Mouse (Mus musculus) megakaryocyte progenitor cell, adult 5-6 weeks (primary cell): ENCODE data around the gene Grn. TPM values are rescaled to one million over a fixed set of nuclear protein-coding genes. Genes with fewer than 3 reads are reported as not detected.
"Not testable (repeated sequence)": the region's sequence is repeated elsewhere in the genome, so short reads cannot be mapped to it uniquely, and the experiment has no call there.

Experiments used
- ATAC-seq: replicated peaks from 2 replicates; pipeline ENCODE4 v1.8.0; 2016; ENCODE audit warnings: mild to moderate bottlenecking, moderate TSS enrichment, inconsistent platforms; ENCODE audit not compliant: poor library complexity
- total RNA-seq, 2 experiments: library from RNA; stranded (forward) in 1 of 2; stranded (reverse) in 1 of 2; fragments of 157-497, 149-512 nt in 1 of 2; fragments of 200-1000 nt in 1 of 2; gene quantifications; 2 replicates each; pipeline versions ENCODE4 v1.2.3 to v1.2.4; 2015 to 2017

Gene Grn
- total RNA-seq, 2 experiments from 2014 or later: 45.4 to 119 TPM

GRCm38 (mm10) chr11:102400513-102401084 lies 29.5 kb upstream of the Grn start:
- ATAC-seq: no peak

- ATAC-seq: no peak
Observed at GRCm38 (mm10) chr11:102401898-102402500, 28.1 kb upstream of the Grn start.

GRCm38 (mm10) chr11:102403657-102404056 lies 26.5 kb upstream of the Grn start:
- no peak for ATAC-seq

GRCm38 (mm10) chr11:102404161-102405010 lies 25.7 kb upstream of the Grn start:
- no peak for ATAC-seq

- ATAC-seq: no peak
Observed at GRCm38 (mm10) chr11:102405544-102406285, 24.4 kb upstream of the Grn start.

GRCm38 (mm10) chr11:102406401-102406800 lies 23.7 kb upstream of the Grn start:
- ATAC-seq: no peak

- peak; percentile 65 for ATAC-seq
Observed at GRCm38 (mm10) chr11:102406900-102407833, 22.9 kb upstream of the Grn start.

- peak; percentile 20; the same call in 1 of the 2 replicates for ATAC-seq
Observed at GRCm38 (mm10) chr11:102407834-102408215, 22.3 kb upstream of the Grn start, which contains the start of gene Slc25a39. Slc25a39 (minus strand) TSS chr11:102407946.

- peak; percentile 84 for ATAC-seq
Observed at GRCm38 (mm10) chr11:102408344-102408876, 21.7 kb upstream of the Grn start.

- ATAC-seq: no peak
Observed at GRCm38 (mm10) chr11:102408888-102409794, 21.0 kb upstream of the Grn start.

GRCm38 (mm10) chr11:102409795-102410330 lies 20.3 kb upstream of the Grn start:
- no peak for ATAC-seq

- not testable (repeated sequence) for ATAC-seq
Observed at GRCm38 (mm10) chr11:102410345-102410744, 19.8 kb upstream of the Grn start.

GRCm38 (mm10) chr11:102411061-102411460 lies 19.1 kb upstream of the Grn start:
- no peak for ATAC-seq

GRCm38 (mm10) chr11:102411704-102412103 lies 18.4 kb upstream of the Grn start:
- peak; percentile 43 for ATAC-seq

GRCm38 (mm10) chr11:102413059-102413458 lies 17.1 kb upstream of the Grn start:
- no peak for ATAC-seq

GRCm38 (mm10) chr11:102415034-102415802 lies 14.9 kb upstream of the Grn start:
- ATAC-seq: no peak

GRCm38 (mm10) chr11:102417160-102417559 lies 13.0 kb upstream of the Grn start:
- ATAC-seq: no peak

GRCm38 (mm10) chr11:102418887-102419286 lies 11.2 kb upstream of the Grn start:
- no peak for ATAC-seq
